Mouse (Mus musculus) stomach, embryonic 15.5 days (tissue): ENCODE measurements around the gene Aldh1l1. TPM values are rescaled to one million over a fixed set of nuclear protein-coding genes. Genes with fewer than 3 reads are reported as not detected.
A peak's percentile ranks its signal among the peaks of the same experiment; 100 is the strongest.

Experiments used
- ATAC-seq: fragments of 200-750 bp; cut with Nextera tagmentation; 2 replicates; pipeline ENCODE4 v1.8.0; 2017; ENCODE audit warnings: low read depth, moderate number of reproducible peaks, moderate TSS enrichment; ENCODE audit not compliant: insufficient read depth, low FRiP score
- H3K27ac ChIP-seq: fragments of 300-500 bp; sonication (generic); 2 replicates; pipeline ENCODE4 v1.5.1; 2015; ENCODE audit warnings: mild to moderate bottlenecking, inconsistent platforms
- H3K27me3 ChIP-seq: fragments of 300-500 bp; sonication (generic); replicated peaks from 2 replicates; pipeline ENCODE4 v1.6.1; 2015; ENCODE audit warnings: inconsistent platforms
- H3K36me3 ChIP-seq: fragments of 300-500 bp; sonication (generic); 2 replicates; pipeline ENCODE4 v1.6.1; 2015; ENCODE audit warnings: inconsistent platforms
- H3K4me1 ChIP-seq: fragments of 300-500 bp; sonication (generic); 2 replicates; pipeline ENCODE4 v1.6.1; 2015; ENCODE audit warnings: inconsistent platforms
- H3K4me2 ChIP-seq: fragments of 300-500 bp; sonication (generic); 2 replicates; pipeline ENCODE4 v1.6.1; 2015; ENCODE audit warnings: mild to moderate bottlenecking, inconsistent platforms
- H3K4me3 ChIP-seq: fragments of 300-500 bp; sonication (generic); replicated peaks from 2 replicates; pipeline ENCODE4 v1.5.1; 2015; ENCODE audit warnings: inconsistent platforms
- H3K9ac ChIP-seq: fragments of 300-500 bp; sonication (generic); 2 replicates; pipeline ENCODE4 v1.6.1; 2015; ENCODE audit warnings: inconsistent platforms
- H3K9me3 ChIP-seq: fragments of 300-500 bp; sonication (generic); 2 replicates; pipeline ENCODE4 v1.6.1; 2016; ENCODE audit warnings: inconsistent platforms
- WGBS: fragments of 180-500 bp; shearing (Covaris S2); methylation state at CpG from one replicate; pipeline ENCODE4 v1.1.7; 2015; 5-methylcytosine and 5-hydroxymethylcytosine counted together
- polyA plus RNA-seq: library from polyadenylated mRNA; unstranded; fragments of >200 nt; fragmentation: Nextera tagmentation; extraction: Ambion mirVana; gene quantifications from 2 replicates; pipeline ENCODE4 v1.2.1, GENCODE M21; 2015

The Aldh1l1 gene
- polyA plus RNA-seq, 1 experiment from 2014 or later = 10.1 TPM

GRCm38 (mm10) chr6:90534701-90535475, 48.7 kb downstream of the Aldh1l1 start:
- no peak overlapping the region for H3K4me2 ChIP-seq
- ATAC-seq = no peak
- H3K9ac ChIP-seq = no peak overlapping the region
- no peaks in the 10 kb centered on the region for H3K27me3 ChIP-seq
- H3K4me3 ChIP-seq = no peak overlapping the region
- H3K36me3 ChIP-seq = no peaks in the 10 kb centered on the region
- H3K9me3 ChIP-seq = no peaks in the 10 kb centered on the region
- 74% methylated on average over 8 of the region's 8 CpGs for WGBS
- no peaks in the 10 kb centered on the region for H3K4me1 ChIP-seq
- H3K27ac ChIP-seq = no peak overlapping the region

GRCm38 (mm10) chr6:90536824-90537223, 50.6 kb downstream of the Aldh1l1 start:
- Histone ChIP-seq H3K27me3 (no peaks in the 10 kb centered on the region), H3K9me3 (no peaks in the 10 kb centered on the region), H3K4me1 (no peaks in the 10 kb centered on the region), H3K27ac (no peak overlapping the region), H3K9ac (no peak overlapping the region), H3K4me2 (no peak overlapping the region), H3K4me3 (no peak overlapping the region), H3K36me3 (no peaks in the 10 kb centered on the region)
- ATAC-seq = no peak
- 70% methylated on average over 3 of the region's 3 CpGs for WGBS

DNA sequence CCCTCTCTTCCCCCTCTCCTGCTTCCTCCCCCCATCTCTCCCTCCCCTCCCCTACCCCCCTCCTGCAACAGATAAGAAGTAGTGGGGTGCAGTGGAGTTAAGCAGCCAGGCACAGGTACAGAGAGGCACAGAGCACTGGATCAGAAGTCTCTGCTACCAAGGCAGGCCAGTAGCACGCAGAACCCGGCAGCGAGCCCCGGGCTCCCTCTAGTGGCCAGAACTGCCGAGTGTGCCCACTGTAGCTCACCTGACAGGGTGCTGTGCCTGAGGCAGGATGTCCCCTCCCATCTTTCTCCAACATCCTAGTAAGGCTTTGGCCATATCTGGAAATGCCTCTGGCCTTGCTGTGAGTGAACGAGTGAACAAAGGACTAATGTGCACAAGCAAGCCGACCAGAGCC, 51.7 kb downstream of the Aldh1l1 start:
- no peaks in the 10 kb centered on the region for H3K9me3 ChIP-seq
- WGBS = 4% methylated on average over 7 of the region's 7 CpGs
- H3K4me2 ChIP-seq = no peak overlapping the region
- no peaks in the 10 kb centered on the region for H3K4me1 ChIP-seq
- no peaks in the 10 kb centered on the region for H3K27me3 ChIP-seq
- H3K9ac ChIP-seq = no peak overlapping the region
- peak; percentile 82 for ATAC-seq
- no peaks in the 10 kb centered on the region for H3K36me3 ChIP-seq
- H3K27ac ChIP-seq = no peak overlapping the region
- no peak overlapping the region for H3K4me3 ChIP-seq

DNA sequence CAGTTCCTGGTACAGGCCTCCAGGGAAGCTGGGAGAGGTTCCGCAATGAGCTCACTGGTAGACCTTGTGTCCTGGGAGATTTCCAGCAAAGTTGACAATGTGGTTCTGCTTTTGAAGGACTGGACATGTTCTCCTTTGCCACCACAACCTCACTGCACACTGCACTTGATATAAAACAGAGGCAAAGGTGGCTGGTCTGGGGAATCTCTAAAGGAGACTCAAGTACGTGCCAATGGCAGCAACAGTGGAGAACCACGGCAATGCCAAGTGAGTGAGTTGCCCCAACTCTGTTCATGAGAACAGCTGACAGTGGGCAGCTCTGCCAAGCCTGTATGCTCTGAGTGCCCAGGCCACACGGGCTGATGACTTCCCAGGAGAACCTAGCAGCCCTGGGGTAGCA, 53.0 kb downstream of the Aldh1l1 start:
- Histone ChIP-seq H3K36me3 (no peaks in the 10 kb centered on the region), H3K9me3 (no peaks in the 10 kb centered on the region), H3K27me3 (no peaks in the 10 kb centered on the region), H3K4me2 (no peak overlapping the region), H3K4me1 (no peaks in the 10 kb centered on the region), H3K4me3 (no peak overlapping the region), H3K27ac (no peak overlapping the region), H3K9ac (no peak overlapping the region)
- ATAC-seq = no peak
- 94% methylated on average over 4 of the region's 4 CpGs for WGBS

DNA sequence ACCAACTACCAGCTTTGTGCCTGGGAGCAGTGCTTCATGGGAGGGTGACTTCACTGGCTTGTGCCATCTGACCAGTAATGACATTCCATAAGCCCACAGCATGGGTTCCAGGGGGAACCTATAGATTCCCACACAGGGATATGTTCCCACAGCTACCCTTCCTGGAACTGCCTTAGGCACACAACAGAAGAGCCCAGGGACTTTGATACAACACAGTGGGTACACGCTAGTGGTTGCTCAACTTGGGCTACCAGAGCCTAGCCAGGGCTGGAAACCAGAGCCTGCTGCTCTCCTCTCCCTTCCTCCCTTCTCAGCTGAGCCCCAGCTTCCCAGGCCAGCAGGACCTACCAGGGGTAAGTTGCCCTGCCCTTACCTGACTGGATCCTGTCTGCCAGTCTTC, 54.3 kb downstream of the Aldh1l1 start:
- Histone ChIP-seq H3K4me1 (no peaks in the 10 kb centered on the region), H3K9ac (no peak overlapping the region), H3K4me2 (no peak overlapping the region), H3K4me3 (no peak overlapping the region), H3K27me3 (no peaks in the 10 kb centered on the region), H3K9me3 (no peaks in the 10 kb centered on the region), H3K27ac (no peak overlapping the region), H3K36me3 (no peaks in the 10 kb centered on the region)
- ATAC-seq = no peak
- 86% methylated on average over 1 of the region's 1 CpGs for WGBS

- Histone ChIP-seq H3K9ac (no peak overlapping the region), H3K4me2 (no peak overlapping the region), H3K27ac (no peak overlapping the region), H3K4me1 (no peaks in the 10 kb centered on the region), H3K36me3 (no peaks in the 10 kb centered on the region), H3K9me3 (no peaks in the 10 kb centered on the region), H3K4me3 (no peak overlapping the region), H3K27me3 (no peaks in the 10 kb centered on the region)
- no peak for ATAC-seq
- 70% methylated on average over 5 of the region's 5 CpGs for WGBS
These were observed 55.1 kb downstream of the Aldh1l1 start for GRCm38 (mm10) chr6:90541367-90541772.

GRCm38 (mm10) chr6:90544433-90544832, 58.2 kb downstream of the Aldh1l1 start:
- Histone ChIP-seq H3K4me3 (no peak overlapping the region), H3K9ac (no peak overlapping the region), H3K27me3 (no peaks in the 10 kb centered on the region), H3K27ac (no peak overlapping the region), H3K4me2 (no peak overlapping the region), H3K9me3 (no peaks in the 10 kb centered on the region), H3K36me3 (no peaks in the 10 kb centered on the region), H3K4me1 (no peaks in the 10 kb centered on the region)
- 67% methylated on average over 2 of the region's 2 CpGs for WGBS
- ATAC-seq = no peak

GRCm38 (mm10) chr6:90546274-90546673, 60.0 kb downstream of the Aldh1l1 start:
- Histone ChIP-seq H3K4me2 (no peak overlapping the region), H3K27me3 (no peaks in the 10 kb centered on the region), H3K36me3 (no peaks in the 10 kb centered on the region), H3K9ac (no peak overlapping the region), H3K9me3 (no peaks in the 10 kb centered on the region), H3K4me1 (no peaks in the 10 kb centered on the region), H3K4me3 (no peak overlapping the region), H3K27ac (no peak overlapping the region)
- no peak for ATAC-seq
- WGBS = 64% methylated on average over 3 of the region's 3 CpGs

DNA sequence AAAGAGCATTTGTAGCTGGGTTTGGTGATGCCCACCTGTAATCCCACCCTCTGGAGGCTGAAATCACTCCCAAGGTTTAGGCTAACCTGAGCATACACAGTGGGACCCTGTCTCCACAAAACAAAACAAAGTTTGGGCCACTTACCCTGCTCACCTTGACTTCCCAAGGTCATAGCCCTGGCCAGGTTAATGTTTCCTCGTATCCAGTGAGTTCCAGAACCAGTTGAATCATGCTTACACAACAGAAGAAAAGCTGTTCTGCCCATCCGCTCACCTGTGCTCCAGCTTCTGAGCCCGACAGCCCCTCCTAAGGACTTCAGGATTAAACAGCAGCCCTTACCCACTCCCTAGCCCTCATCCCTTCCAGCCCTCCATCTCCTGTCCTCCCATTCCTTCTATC, 60.8 kb downstream of the Aldh1l1 start:
- H3K9ac ChIP-seq = no peak overlapping the region
- H3K36me3 ChIP-seq = no peaks in the 10 kb centered on the region
- no peaks in the 10 kb centered on the region for H3K4me1 ChIP-seq
- no peak overlapping the region for H3K4me2 ChIP-seq
- H3K27me3 ChIP-seq = no peaks in the 10 kb centered on the region
- 75% methylated on average over 3 of the region's 3 CpGs for WGBS
- no peaks in the 10 kb centered on the region for H3K9me3 ChIP-seq
- no peak overlapping the region for H3K27ac ChIP-seq
- ATAC-seq = no peak
- no peak overlapping the region for H3K4me3 ChIP-seq

DNA sequence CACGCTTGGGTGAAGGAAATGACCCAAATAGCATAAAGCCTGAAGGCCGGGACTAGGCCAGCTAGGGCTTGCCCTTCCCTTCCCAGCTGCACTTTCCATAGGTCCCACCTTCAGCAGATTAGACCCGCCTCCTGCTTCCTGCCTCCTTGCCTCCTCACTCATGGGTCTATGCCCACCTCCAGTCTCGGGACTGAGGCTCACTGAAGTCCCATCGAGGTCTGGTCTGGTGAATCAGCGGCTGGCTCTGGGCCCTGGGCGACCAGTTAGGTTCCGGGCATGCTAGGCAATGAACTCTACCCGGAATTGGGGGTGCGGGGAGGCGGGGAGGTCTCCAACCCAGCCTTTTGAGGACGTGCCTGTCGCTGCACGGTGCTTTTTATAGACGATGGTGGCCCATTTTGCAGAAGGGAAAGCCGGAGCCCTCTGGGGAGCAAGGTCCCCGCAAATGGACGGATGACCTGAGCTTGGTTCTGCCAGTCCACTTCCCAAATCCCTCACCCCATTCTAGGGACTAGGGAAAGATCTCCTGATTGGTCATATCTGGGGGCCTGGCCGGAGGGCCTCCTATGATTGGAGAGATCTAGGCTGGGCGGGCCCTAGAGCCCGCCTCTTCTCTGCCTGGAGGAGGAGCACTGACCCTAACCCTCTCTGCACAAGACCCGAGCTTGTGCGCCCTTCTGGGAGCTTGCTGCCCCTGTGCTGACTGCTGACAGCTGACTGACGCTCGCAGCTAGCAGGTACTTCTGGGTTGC, 64.1 kb downstream of the Aldh1l1 start:
- Histone ChIP-seq H3K4me1 (no peaks in the 10 kb centered on the region), H3K27me3 (no peaks in the 10 kb centered on the region), H3K27ac (no peak overlapping the region), H3K4me2 (peak overlapping the region; percentile 60), H3K9ac (no peak overlapping the region), H3K9me3 (no peaks in the 10 kb centered on the region), H3K36me3 (no peaks in the 10 kb centered on the region), H3K4me3 (peak overlapping the region; percentile 36)
- 11% methylated on average over 25 of the region's 25 CpGs for WGBS
- peak; percentile 94 for ATAC-seq

DNA sequence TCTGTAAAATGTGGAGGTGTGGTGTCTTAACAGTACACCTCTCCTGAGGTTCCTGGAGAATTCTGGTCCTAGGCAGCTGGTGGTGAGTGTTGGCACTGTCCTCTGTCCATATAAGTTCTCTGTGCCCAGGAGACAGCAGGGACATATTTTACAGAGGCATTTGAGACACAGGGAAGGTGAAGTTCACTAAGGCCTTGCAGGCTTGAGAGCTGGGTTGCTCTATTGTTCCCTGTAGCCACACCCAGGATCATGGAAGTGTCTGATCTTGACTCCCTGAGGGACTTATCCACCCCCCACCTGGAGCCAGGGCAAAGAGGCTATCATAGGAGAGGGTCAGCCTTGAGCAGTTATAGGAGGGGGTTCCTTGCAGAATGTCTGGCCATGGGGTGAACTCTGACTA, 65.0 kb downstream of the Aldh1l1 start:
- ATAC-seq = no peak
- H3K27me3 ChIP-seq = no peaks in the 10 kb centered on the region
- no peak overlapping the region for H3K27ac ChIP-seq
- peak overlapping the region; percentile 36 for H3K4me3 ChIP-seq
- no peak overlapping the region for H3K9ac ChIP-seq
- no peaks in the 10 kb centered on the region for H3K4me1 ChIP-seq
- no peaks in the 10 kb centered on the region for H3K36me3 ChIP-seq
- H3K9me3 ChIP-seq = no peaks in the 10 kb centered on the region
- H3K4me2 ChIP-seq = peak overlapping the region; percentile 60

GRCm38 (mm10) chr6:90553197-90553596, 67.0 kb downstream of the Aldh1l1 start:
- Histone ChIP-seq H3K36me3 (no peaks in the 10 kb centered on the region), H3K4me3 (no peak overlapping the region), H3K4me1 (no peaks in the 10 kb centered on the region), H3K9me3 (no peaks in the 10 kb centered on the region), H3K27me3 (no peaks in the 10 kb centered on the region), H3K4me2 (no peak overlapping the region), H3K9ac (no peak overlapping the region), H3K27ac (no peak overlapping the region)
- no peak for ATAC-seq
